10 mouse cellular contexts compared by ENCODE assay signal in the genomic region with DNA sequence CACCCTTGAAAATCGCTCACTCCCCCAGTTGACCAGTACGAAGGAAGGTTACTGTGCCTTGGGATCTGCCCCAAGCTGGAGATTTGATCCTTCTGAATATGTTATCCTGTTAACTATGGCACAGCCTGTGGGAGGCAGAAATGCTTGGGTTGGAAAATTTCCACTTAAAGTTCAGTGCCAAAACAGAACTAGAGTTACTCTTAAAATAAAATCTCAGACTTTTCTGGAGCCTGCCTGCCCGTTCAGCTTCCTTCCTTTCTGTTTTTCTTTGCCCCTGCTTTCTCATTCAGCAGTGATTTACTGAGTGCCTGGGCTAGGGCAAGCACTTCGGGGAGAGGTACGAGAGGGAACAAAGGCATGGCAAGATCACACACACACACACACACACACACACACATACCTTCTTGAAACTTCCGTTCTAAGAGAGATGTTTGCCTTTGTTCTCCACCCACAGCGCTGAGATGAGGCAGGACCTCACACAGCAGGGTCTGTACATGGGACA.
DNase-seq lines count a peak whose midpoint lies in the region; ATAC-seq lines count a peak whose summit lies in the region.
"Had no signal": no experiment of that assay in that cellular context is flagged by ENCODE, and none has a peak within 500 bp of the region (broad histone marks: within the 10 kb centered on the region; RNA-seq: fewer than 3 reads in every experiment).

No protein-coding gene starts in this region.

- WGBS in embryonic facial prominence, embryonic 13.5 days: 49% methylated on average over 7 of the region's 7 CpGs
- 60% methylated on average over 7 of the region's 7 CpGs for WGBS in embryonic facial prominence, embryonic 10.5 days
- WGBS in kidney, embryonic 16.5 days: 4% methylated on average over 7 of the region's 7 CpGs

- peak overlapping the region; percentile 82 for H3K27ac ChIP-seq in embryonic facial prominence, embryonic 13.5 days
- no peak overlapping the region for H3K27ac ChIP-seq in embryonic facial prominence, embryonic 10.5 days (replicated peaks)
- H3K27ac ChIP-seq in kidney, embryonic 16.5 days (ENCODE audit: low read length): peak overlapping the region; percentile 85

- peaks cover 18% of the 10 kb centered on the region for H3K4me1 ChIP-seq in embryonic facial prominence, embryonic 13.5 days
- H3K4me1 ChIP-seq in embryonic facial prominence, embryonic 10.5 days: 0 out of 2 replicates have a peak, but pooled peaks cover 2% of the 10 kb centered on the region
- peaks cover 20% of the 10 kb centered on the region for H3K4me1 ChIP-seq in kidney, embryonic 16.5 days (ENCODE audit: insufficient read depth, low read length)

- H3K4me2 ChIP-seq in embryonic facial prominence, embryonic 13.5 days: 0 out of 2 replicates have a peak overlapping the region, but pooled peaks have one; percentile 20
- H3K4me2 ChIP-seq in kidney, embryonic 16.5 days (replicated peaks; ENCODE audit: low read depth, low read length): 0 out of 2 replicates have a peak overlapping the region, but pooled peaks have one; percentile 10

- no peak overlapping the region for H3K4me3 ChIP-seq in embryonic facial prominence, embryonic 13.5 days
- H3K4me3 ChIP-seq in embryonic facial prominence, embryonic 10.5 days: no peak overlapping the region
- H3K4me3 ChIP-seq in kidney, embryonic 16.5 days (ENCODE audit: low read length): no peak overlapping the region

- peaks cover 9% of the 10 kb centered on the region for H3K27me3 ChIP-seq in embryonic facial prominence, embryonic 13.5 days
- peaks cover 13% of the 10 kb centered on the region; the same call in 1 of the 2 replicates for H3K27me3 ChIP-seq in embryonic facial prominence, embryonic 10.5 days (replicated peaks; ENCODE audit: low read depth, poor library complexity, severe bottlenecking)
- H3K27me3 ChIP-seq in kidney, embryonic 16.5 days (ENCODE audit: insufficient read depth, low read length): no peaks in the 10 kb centered on the region

- no peak for DNase-seq in embryonic facial prominence, embryonic 10.5 days (ENCODE audit: low spot score)
- no peak for DNase-seq in kidney, adult 9 months
- DNase-seq in embryo, embryonic 9.5 days (ENCODE audit: extremely low spot score): peak; percentile 16
- DNase-seq in neural tube, embryonic 10.5 days (ENCODE audit: extremely low spot score, low spot score): peak; percentile 26
- DNase-seq in right cerebral cortex, postnatal 10 days (ENCODE audit: low spot score in 2 of 2): no peak
- no peak for DNase-seq in adrenal gland, postnatal 4 days (ENCODE audit: low spot score in 2 of 2)
- DNase-seq: adrenal gland, adult 2 months had no signal

- no peak for ATAC-seq in embryonic facial prominence, embryonic 13.5 days (ENCODE audit: insufficient number of reproducible peaks, insufficient read depth, low FRiP score, low TSS enrichment, low read depth)
- peak; percentile 84 for ATAC-seq in kidney, embryonic 16.5 days (ENCODE audit: low FRiP score, low TSS enrichment)
- ATAC-seq: intestine, embryonic 16.5 days had no signal

- no peaks in the 10 kb centered on the region for H3K36me3 ChIP-seq in embryonic facial prominence, embryonic 13.5 days
- H3K36me3 ChIP-seq in embryonic facial prominence, embryonic 10.5 days (replicated peaks): no peaks in the 10 kb centered on the region
- no peaks in the 10 kb centered on the region for H3K36me3 ChIP-seq in kidney, embryonic 16.5 days (ENCODE audit: insufficient read depth, low read length)

- H3K9ac ChIP-seq in embryonic facial prominence, embryonic 13.5 days: no peak overlapping the region
- no peak overlapping the region for H3K9ac ChIP-seq in kidney, embryonic 16.5 days (replicated peaks; ENCODE audit: low read length)

- no peaks in the 10 kb centered on the region for H3K9me3 ChIP-seq in embryonic facial prominence, embryonic 13.5 days
- H3K9me3 ChIP-seq in embryonic facial prominence, embryonic 10.5 days: no peaks in the 10 kb centered on the region
- no peaks in the 10 kb centered on the region for H3K9me3 ChIP-seq in kidney, embryonic 16.5 days (ENCODE audit: low read length)

Comparison
In these comparisons a context has a peak if more than half of its experiments do, and no peak if none do; other contexts are left out.
1. DNase-seq: peak in embryo, embryonic 9.5 days (single experiment) and neural tube, embryonic 10.5 days (single experiment); none in embryonic facial prominence, embryonic 10.5 days (single experiment), kidney, adult 9 months (single experiment), right cerebral cortex, postnatal 10 days (0 of 2) and adrenal gland, postnatal 4 days (0 of 2).